9 mouse cellular contexts compared by ENCODE assay signal in the genomic region with DNA sequence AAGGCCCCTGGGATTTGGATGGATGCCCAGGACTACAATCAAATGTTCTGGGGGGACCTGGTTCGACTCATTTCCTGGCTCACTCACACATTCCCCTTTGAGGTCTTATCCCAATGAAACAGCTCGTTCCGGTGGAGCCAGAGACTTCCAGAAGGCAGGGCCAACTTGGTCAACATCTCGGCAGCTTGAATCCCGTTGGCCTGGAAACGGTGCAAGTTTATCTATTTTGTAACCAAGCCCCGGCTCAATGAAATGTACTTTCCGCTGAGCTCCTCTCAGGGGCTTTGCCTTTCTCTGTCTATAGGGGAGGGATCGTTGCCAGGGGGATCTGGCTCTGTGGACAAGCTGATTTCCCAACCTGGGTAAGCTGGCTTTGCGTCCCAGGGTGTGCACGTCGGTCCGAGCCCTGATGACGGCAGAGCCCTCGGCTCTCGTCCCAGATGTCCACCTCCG.
DNase-seq lines count a peak whose midpoint lies in the region; ATAC-seq and TF ChIP-seq lines count a peak whose summit lies in the region.
"Had no signal": no experiment of that assay in that cellular context is flagged by ENCODE, and none has a peak within 500 bp of the region (broad histone marks: within the 10 kb centered on the region; RNA-seq: fewer than 3 reads in every experiment).

No protein-coding gene starts in this region.

- intact Hi-C loops in gastrocnemius, adult 2 months (cut with DNase I) = no loop called here

- H3K4me1 ChIP-seq in hindbrain, embryonic 15.5 days (replicated peaks) = peaks cover 33% of the 10 kb centered on the region

- H3K4me3 ChIP-seq in gastrocnemius, adult 2 months = no peak overlapping the region
- no peak overlapping the region for H3K4me3 ChIP-seq in hindbrain, embryonic 15.5 days

- peak; percentile 77 for ATAC-seq in hindbrain, embryonic 15.5 days (ENCODE audit: low FRiP score, low read depth)

- peak; percentile 34 for DNase-seq in embryo, embryonic 11 days
- DNase-seq in embryo, embryonic 10 days (ENCODE audit: low spot score) = no peak
- DNase-seq in 416B (ENCODE audit: low read depth) = peak; percentile 40
- DNase-seq in gastrocnemius, adult 2 months = peak; percentile 77
- DNase-seq in lung, postnatal 14 days = peak; percentile 65
- DNase-seq in testis, postnatal 10 days (ENCODE audit: low spot score) = peak; percentile 59
- no peak for DNase-seq in spleen, adult 18-20 months

- H3K36me3 ChIP-seq in hindbrain, embryonic 15.5 days = no peaks in the 10 kb centered on the region

- no peaks in the 10 kb centered on the region for H3K9me3 ChIP-seq in hindbrain, embryonic 15.5 days

- no peak for TF ChIP-seq CTCF in gastrocnemius, adult 2 months (IDR thresholded peaks at IDR 0.05)

- H3K27ac ChIP-seq in gastrocnemius, adult 2 months = peak overlapping the region; percentile 59; the same call in 1 of the 2 replicates
- H3K27ac ChIP-seq in hindbrain, embryonic 15.5 days (replicated peaks) = peak overlapping the region; percentile 62

- H3K27me3 ChIP-seq in hindbrain, embryonic 15.5 days = peaks cover 6% of the 10 kb centered on the region
- H3K27me3 ChIP-seq: CH12.LX had no signal

- H3K4me2 ChIP-seq in hindbrain, embryonic 15.5 days = peak overlapping the region; percentile 16; the same call in 1 of the 2 replicates

- WGBS in hindbrain, embryonic 15.5 days = 39% methylated on average over 17 of the region's 17 CpGs

- H3K9ac ChIP-seq in hindbrain, embryonic 15.5 days = no peak overlapping the region

Comparison
In these comparisons a context has a peak if more than half of its experiments do, and no peak if none do; other contexts are left out.
1. DNase-seq: peak in embryo, embryonic 11 days (single experiment), 416B (single experiment), gastrocnemius, adult 2 months (single experiment), lung, postnatal 14 days (single experiment) and testis, postnatal 10 days (single experiment); none in embryo, embryonic 10 days (single experiment) and spleen, adult 18-20 months (0 of 2).